Mouse (Mus musculus) liver, embryonic 14.5 days (tissue): Measurements from ENCODE around the gene Morc1.

Experiments used
- CTCF ChIP-seq: IDR thresholded peaks from 2 replicates; pipeline ENCODE4 v1.5.1; 2016; ENCODE audit warnings: antibody characterized with exemption, low read depth, control low read depth
- EP300 ChIP-seq: IDR thresholded peaks from 2 replicates; pipeline ENCODE4 v1.6.1; 2016; ENCODE audit warnings: antibody characterized with exemption, low read depth

DNA sequence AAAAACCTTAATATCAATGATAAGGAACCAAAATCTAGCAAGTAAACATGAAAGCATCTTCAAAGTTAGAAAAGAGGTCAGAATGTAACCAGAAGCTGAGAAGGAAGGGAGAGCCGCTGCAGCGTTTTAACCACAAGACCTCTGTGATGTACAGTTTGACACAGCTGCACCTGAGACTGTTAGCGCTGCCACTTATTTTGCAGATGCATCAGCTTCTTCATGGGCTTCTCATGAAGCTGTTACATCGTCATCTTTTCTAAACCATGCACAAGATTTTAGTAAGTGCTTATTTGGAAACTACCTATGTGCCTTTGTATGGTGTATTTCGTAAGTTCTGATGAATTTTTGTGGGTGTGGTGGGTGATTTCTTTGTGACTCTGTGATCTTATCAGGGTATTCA lies 163.4 kb downstream of the Morc1 start:
- TF ChIP-seq CTCF: no peak
- TF ChIP-seq EP300: no peak
